Mouse (Mus musculus) embryonic fibroblast, embryonic 13.5 days (primary cell): ENCODE data around the gene Rap1b.

ENCODE experiments used
- CTCF ChIP-seq: IDR thresholded peaks from 2 replicates; pipeline ENCODE4 v1.5.1; 2011; ENCODE audit warnings: mild to moderate bottlenecking, control low read depth, low read length, moderate library complexity, borderline replicate concordance; ENCODE audit not compliant: insufficient read depth
- POLR2A ChIP-seq: IDR thresholded peaks from 2 replicates; pipeline ENCODE4 v1.6.1; 2011; ENCODE audit warnings: low read depth, mild to moderate bottlenecking, control low read depth, low read length, moderate library complexity

DNA sequence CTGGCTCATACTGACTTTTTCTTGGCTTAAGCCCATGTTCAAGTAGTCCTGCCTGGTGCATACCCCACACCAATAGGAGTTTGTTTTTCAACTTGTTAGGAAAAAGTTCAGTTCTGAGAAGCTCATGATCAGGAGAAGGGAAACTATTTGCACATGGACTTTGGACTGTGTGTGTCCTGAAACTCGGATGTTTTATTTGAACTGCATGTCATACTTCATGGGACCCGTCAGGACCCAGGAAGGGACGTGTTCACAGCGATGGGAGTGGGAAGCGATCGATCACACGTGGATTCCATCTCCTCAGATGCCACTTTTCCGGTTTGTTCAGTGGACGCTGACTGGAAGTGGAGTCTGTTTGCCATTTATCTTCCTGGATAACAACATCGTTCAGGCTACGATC lies 46.0 kb downstream of the Rap1b start:
- TF ChIP-seq POLR2A (no peak), CTCF (no peak)
